Mouse (Mus musculus) hindbrain, embryonic 16.5 days (tissue): Measurements from ENCODE around the gene Wdr19. TPM values are rescaled to one million over a fixed set of nuclear protein-coding genes. Genes with fewer than 3 reads are reported as not detected.
A peak's percentile ranks its signal among the peaks of the same experiment; 100 is the strongest.
"Not testable (repeated sequence)": the region's sequence is repeated elsewhere in the genome, so short reads cannot be mapped to it uniquely, and the experiment has no call there.

Experiments used
- ATAC-seq: fragments of 200-750 bp; cut with Nextera tagmentation; 2 replicates; pipeline ENCODE4 v1.8.0; 2017; ENCODE audit warnings: moderate TSS enrichment, moderate library complexity
- H3K27ac ChIP-seq: fragments of 300-500 bp; sonication (generic); 2 replicates; pipeline ENCODE4 v1.5.1; 2014; ENCODE audit warnings: low read depth, mild to moderate bottlenecking, control low read depth, low read length, moderate library complexity
- H3K27me3 ChIP-seq: fragments of 300-500 bp; sonication (generic); replicated peaks from 2 replicates; pipeline ENCODE4 v1.6.1; 2014; ENCODE audit warnings: low read length; ENCODE audit not compliant: control insufficient read depth, insufficient read depth
- H3K36me3 ChIP-seq: fragments of 300-500 bp; sonication (generic); 2 replicates; pipeline ENCODE4 v1.6.1; 2014; ENCODE audit warnings: mild to moderate bottlenecking, low read length, moderate library complexity, mixed read lengths; ENCODE audit not compliant: control insufficient read depth, insufficient read depth
- H3K4me1 ChIP-seq: fragments of 300-500 bp; sonication (generic); 2 replicates; pipeline ENCODE4 v1.6.1; 2014; ENCODE audit warnings: low read depth, low read length; ENCODE audit not compliant: control insufficient read depth, insufficient read depth
- H3K4me2 ChIP-seq: fragments of 300-500 bp; sonication (generic); 2 replicates; pipeline ENCODE4 v1.6.1; 2014; ENCODE audit warnings: mild to moderate bottlenecking, low read length, control low read depth, moderate library complexity
- H3K4me3 ChIP-seq: fragments of 300-500 bp; sonication (generic); 2 replicates; pipeline ENCODE4 v1.5.1; 2014; ENCODE audit warnings: mild to moderate bottlenecking, low read length, control low read depth, moderate library complexity
- H3K9ac ChIP-seq: fragments of 300-500 bp; sonication (generic); 2 replicates; pipeline ENCODE4 v1.6.1; 2014; ENCODE audit warnings: low read depth, mild to moderate bottlenecking, control low read depth, low read length, moderate library complexity
- H3K9me3 ChIP-seq: fragments of 300-500 bp; sonication (generic); 2 replicates; pipeline ENCODE4 v1.6.1; 2014; ENCODE audit warnings: mild to moderate bottlenecking, low read length, moderate library complexity; ENCODE audit not compliant: control insufficient read depth
- whole genome bisulfite sequencing: fragments of 180-500 bp; shearing (Covaris S2); extraction: QIAGEN DNeasy Blood & Tissue Kit; methylation state at CpG from one replicate; pipeline ENCODE4 v1.1.7; 2014; 5-methylcytosine and 5-hydroxymethylcytosine counted together
- polyA plus RNA-seq: library from polyadenylated mRNA; unstranded; fragments of >200 nt; fragmentation: Nextera tagmentation; extraction: Ambion mirVana; gene quantifications from 2 replicates; pipeline ENCODE4 v1.2.1, GENCODE M21; 2015

Wdr19 gene
- polyA plus RNA-seq, 1 experiment from 2014 or later = 11.2 TPM

- 96% methylated on average over 3 of the region's 3 CpGs for WGBS
- ATAC-seq = no peak
- Histone ChIP-seq H3K9me3 (no peaks in the 10 kb centered on the region), H3K9ac (no peak overlapping the region), H3K36me3 (peaks cover 12% of the 10 kb centered on the region), H3K27me3 (no peaks in the 10 kb centered on the region), H3K4me3 (no peak overlapping the region), H3K4me1 (no peaks in the 10 kb centered on the region), H3K4me2 (no peak overlapping the region), H3K27ac (no peak overlapping the region)
These were observed 84.7 kb downstream of the Wdr19 start for GRCm38 (mm10) chr5:65284171-65284570.

GRCm38 (mm10) chr5:65287751-65288701 lies 88.5 kb downstream of the Wdr19 start:
- Histone ChIP-seq H3K4me3 (no peak overlapping the region), H3K27ac (no peak overlapping the region), H3K27me3 (no peaks in the 10 kb centered on the region), H3K4me1 (no peaks in the 10 kb centered on the region), H3K9me3 (no peaks in the 10 kb centered on the region), H3K4me2 (no peak overlapping the region), H3K36me3 (peaks cover 18% of the 10 kb centered on the region), H3K9ac (no peak overlapping the region)
- 85% methylated on average over 24 of the region's 24 CpGs for WGBS
- ATAC-seq = peak; percentile 68; the same call in 1 of the 2 replicates

- not testable (repeated sequence) for H3K4me3 ChIP-seq, H3K4me2 ChIP-seq, H3K27ac ChIP-seq, H3K9ac ChIP-seq, H3K4me1 ChIP-seq, H3K9me3 ChIP-seq, ATAC-seq, H3K27me3 ChIP-seq
- WGBS = 91% methylated on average over 8 of the region's 8 CpGs
- peaks cover 18% of the 10 kb centered on the region for H3K36me3 ChIP-seq
These were observed 89.5 kb downstream of the Wdr19 start for GRCm38 (mm10) chr5:65289009-65289408.

- Histone ChIP-seq H3K9ac (no peak overlapping the region), H3K4me1 (no peaks in the 10 kb centered on the region), H3K9me3 (no peaks in the 10 kb centered on the region), H3K4me3 (no peak overlapping the region), H3K36me3 (peaks cover 11% of the 10 kb centered on the region), H3K4me2 (no peak overlapping the region), H3K27me3 (no peaks in the 10 kb centered on the region), H3K27ac (no peak overlapping the region)
- 93% methylated on average over 6 of the region's 6 CpGs for WGBS
- no peak for ATAC-seq
These were observed 94.1 kb downstream of the Wdr19 start for GRCm38 (mm10) chr5:65293627-65294026.

- Histone ChIP-seq H3K4me1 (no peaks in the 10 kb centered on the region), H3K27ac (no peak overlapping the region), H3K4me3 (no peak overlapping the region), H3K9me3 (no peaks in the 10 kb centered on the region), H3K4me2 (no peak overlapping the region), H3K9ac (no peak overlapping the region), H3K27me3 (no peaks in the 10 kb centered on the region), H3K36me3 (peaks cover 11% of the 10 kb centered on the region)
- ATAC-seq = no peak
- 81% methylated on average over 2 of the region's 2 CpGs for WGBS
These were observed 94.8 kb downstream of the Wdr19 start for GRCm38 (mm10) chr5:65294270-65294669.

GRCm38 (mm10) chr5:65298167-65298950 lies 98.9 kb downstream of the Wdr19 start:
- WGBS = 90% methylated on average over 7 of the region's 7 CpGs
- Histone ChIP-seq H3K27me3 (no peaks in the 10 kb centered on the region), H3K4me3 (no peak overlapping the region), H3K9me3 (no peaks in the 10 kb centered on the region), H3K27ac (no peak overlapping the region), H3K4me1 (no peaks in the 10 kb centered on the region), H3K36me3 (peaks cover 3% of the 10 kb centered on the region), H3K4me2 (no peak overlapping the region), H3K9ac (no peak overlapping the region)
- no peak for ATAC-seq

GRCm38 (mm10) chr5:65299623-65300022 lies 100.1 kb downstream of the Wdr19 start:
- not testable (repeated sequence) for ATAC-seq, H3K27me3 ChIP-seq, H3K27ac ChIP-seq, H3K9ac ChIP-seq, H3K9me3 ChIP-seq, H3K4me2 ChIP-seq, H3K36me3 ChIP-seq, H3K4me1 ChIP-seq, H3K4me3 ChIP-seq
- 100% methylated on average over 1 of the region's 1 CpGs for WGBS

- Histone ChIP-seq H3K27ac (no peak overlapping the region), H3K4me2 (no peak overlapping the region), H3K4me1 (no peaks in the 10 kb centered on the region), H3K9me3 (no peaks in the 10 kb centered on the region), H3K9ac (no peak overlapping the region), H3K36me3 (peaks cover 3% of the 10 kb centered on the region), H3K4me3 (no peak overlapping the region), H3K27me3 (no peaks in the 10 kb centered on the region)
- ATAC-seq = no peak
- WGBS = 98% methylated on average over 9 of the region's 9 CpGs
These were observed 100.6 kb downstream of the Wdr19 start for GRCm38 (mm10) chr5:65300121-65300520.

GRCm38 (mm10) chr5:65305516-65305915 lies 106.0 kb downstream of the Wdr19 start:
- H3K4me3 ChIP-seq = no peak overlapping the region
- no peak overlapping the region for H3K27ac ChIP-seq
- no peak overlapping the region for H3K9ac ChIP-seq
- no peaks in the 10 kb centered on the region for H3K9me3 ChIP-seq
- WGBS = 72% methylated on average over 9 of the region's 9 CpGs
- no peaks in the 10 kb centered on the region for H3K4me1 ChIP-seq
- ATAC-seq = no peak; the same call in 1 of the 2 replicates
- H3K4me2 ChIP-seq = no peak overlapping the region
- H3K36me3 ChIP-seq = peaks cover 2% of the 10 kb centered on the region; the same call in 1 of the 2 replicates
- no peaks in the 10 kb centered on the region for H3K27me3 ChIP-seq
